Comparison of ENCODE assay signal across 13 mouse cellular contexts in genomic region chr3:98044768-98045368, GRCm38 (mm10). TPM values are rescaled to one million over a fixed set of nuclear protein-coding genes. Genes with fewer than 3 reads are reported as not detected.
DNase-seq lines count a peak whose midpoint lies in the region; ATAC-seq and TF ChIP-seq lines count a peak whose summit lies in the region.
"Had no signal": no experiment of that assay in that cellular context is flagged by ENCODE, and none has a peak within 500 bp of the region (broad histone marks: within the 10 kb centered on the region; RNA-seq: fewer than 3 reads in every experiment).

No protein-coding gene starts in this region.

- WGBS in liver, embryonic 12.5 days (ENCODE audit: insufficient replicate concordance) = 80% methylated on average over 4 of the region's 4 CpGs
- WGBS in kidney, embryonic 15.5 days = 73% methylated on average over 4 of the region's 4 CpGs
- WGBS in limb, embryonic 13.5 days = 65% methylated on average over 4 of the region's 4 CpGs
- WGBS in stomach, postnatal 0 days = 67% methylated on average over 4 of the region's 4 CpGs

- H3K36me3 ChIP-seq in liver, embryonic 12.5 days = no peaks in the 10 kb centered on the region
- no peaks in the 10 kb centered on the region for H3K36me3 ChIP-seq in kidney, embryonic 15.5 days
- H3K36me3 ChIP-seq in limb, embryonic 13.5 days = peaks cover 7% of the 10 kb centered on the region
- H3K36me3 ChIP-seq in stomach, postnatal 0 days (ENCODE audit: control insufficient read depth, insufficient read depth, low read length) = no peaks in the 10 kb centered on the region

- no peak overlapping the region for H3K4me2 ChIP-seq in liver, embryonic 12.5 days
- H3K4me2 ChIP-seq in kidney, embryonic 15.5 days = no peak overlapping the region
- H3K4me2 ChIP-seq in limb, embryonic 13.5 days (replicated peaks) = no peak overlapping the region
- H3K4me2 ChIP-seq in stomach, postnatal 0 days (replicated peaks; ENCODE audit: low read depth) = no peak overlapping the region

- DNase-seq in liver = no peak
- no peak for DNase-seq in stomach, postnatal 0 days (ENCODE audit: low spot score)
- no peak for DNase-seq in frontal cortex, adult 2 months (ENCODE audit: extremely low spot score in 1 of 2, low spot score in 1 of 2)
- DNase-seq in spleen, adult 12 weeks (ENCODE audit: low spot score) = no peak
- DNase-seq: adrenal gland, adult 8-10 months; heart, postnatal 4 days; thymus, postnatal 25 days had no signal

- H3K9me3 ChIP-seq in liver, embryonic 12.5 days (replicated peaks) = no peaks in the 10 kb centered on the region
- no peaks in the 10 kb centered on the region for H3K9me3 ChIP-seq in kidney, embryonic 15.5 days (replicated peaks)
- H3K9me3 ChIP-seq in limb, embryonic 13.5 days = no peaks in the 10 kb centered on the region
- H3K9me3 ChIP-seq in stomach, postnatal 0 days (ENCODE audit: control insufficient read depth, low read length) = no peaks in the 10 kb centered on the region

- no peak for TF ChIP-seq CTCF in stomach, postnatal 0 days (IDR thresholded peaks at IDR 0.05; ENCODE audit: low read depth)

- ATAC-seq in liver, embryonic 12.5 days = peak; percentile 22; the same call in 1 of the 2 replicates
- ATAC-seq in kidney, embryonic 15.5 days (replicated peaks; ENCODE audit: low FRiP score) = no peak
- ATAC-seq in limb, embryonic 13.5 days (ENCODE audit: low FRiP score, low read depth) = no peak
- peak; percentile 79 for ATAC-seq in stomach, postnatal 0 days (ENCODE audit: low FRiP score, low TSS enrichment)
- ATAC-seq: Patski had no signal

- no peaks in the 10 kb centered on the region for H3K27me3 ChIP-seq in liver, embryonic 12.5 days (replicated peaks)
- no peaks in the 10 kb centered on the region for H3K27me3 ChIP-seq in kidney, embryonic 15.5 days
- H3K27me3 ChIP-seq in limb, embryonic 13.5 days = no peaks in the 10 kb centered on the region
- H3K27me3 ChIP-seq in stomach, postnatal 0 days (ENCODE audit: control insufficient read depth, insufficient read depth, low read length) = no peaks in the 10 kb centered on the region
- H3K27me3 ChIP-seq: CH12.LX; megakaryocyte, embryonic 14.5 days; Patski had no signal

- no peak for TF ChIP-seq EP300 in stomach, postnatal 0 days (optimal IDR thresholded peaks at IDR 0.05)

- peak overlapping the region; percentile 10; the same call in 1 of the 2 replicates for H3K27ac ChIP-seq in liver, embryonic 12.5 days
- H3K27ac ChIP-seq in kidney, embryonic 15.5 days = peak overlapping the region; percentile 89
- H3K27ac ChIP-seq in limb, embryonic 13.5 days = peak overlapping the region; percentile 77
- H3K27ac ChIP-seq in stomach, postnatal 0 days (replicated peaks) = no peak overlapping the region

- no peak overlapping the region for H3K4me3 ChIP-seq in liver, embryonic 12.5 days
- no peak overlapping the region for H3K4me3 ChIP-seq in kidney, embryonic 15.5 days (replicated peaks)
- no peak overlapping the region for H3K4me3 ChIP-seq in limb, embryonic 13.5 days
- no peak overlapping the region for H3K4me3 ChIP-seq in stomach, postnatal 0 days (ENCODE audit: low read depth, low read length)
- H3K4me3 ChIP-seq: megakaryocyte, embryonic 14.5 days had no signal

- no peak overlapping the region for H3K9ac ChIP-seq in liver, embryonic 12.5 days
- H3K9ac ChIP-seq in kidney, embryonic 15.5 days = no peak overlapping the region
- peak overlapping the region; percentile 2; the same call in 1 of the 2 replicates for H3K9ac ChIP-seq in limb, embryonic 13.5 days
- no peak overlapping the region for H3K9ac ChIP-seq in stomach, postnatal 0 days (ENCODE audit: low read length)

- peaks cover 46% of the 10 kb centered on the region for H3K4me1 ChIP-seq in liver, embryonic 12.5 days
- peaks cover 85% of the 10 kb centered on the region for H3K4me1 ChIP-seq in kidney, embryonic 15.5 days
- peaks cover 81% of the 10 kb centered on the region for H3K4me1 ChIP-seq in limb, embryonic 13.5 days
- 0 out of 2 replicates have a peak, but pooled peaks cover 3% of the 10 kb centered on the region for H3K4me1 ChIP-seq in stomach, postnatal 0 days (replicated peaks; ENCODE audit: control insufficient read depth, insufficient read depth)

RNA-seq across cellular contexts. Expression of gene Notch2, which starts 31.5 kb away (rescaled TPM):
- 8.7 and 10.1 TPM in 2 replicates for polyA plus RNA-seq in liver, embryonic 12.5 days (2016; fragmentation: Nextera tagmentation; extraction: Ambion mirVana)
- 33.1 and 33.8 TPM in 2 replicates for polyA plus RNA-seq in kidney, embryonic 15.5 days (2015; fragmentation: Nextera tagmentation; extraction: Ambion mirVana)
- polyA plus RNA-seq in limb, embryonic 13.5 days (2015; fragmentation: Nextera tagmentation; extraction: Ambion mirVana) = 39.9 and 43.5 TPM in 2 replicates
- polyA plus RNA-seq in stomach, postnatal 0 days (2015; fragmentation: Nextera tagmentation; extraction: Ambion mirVana) = 10.6 TPM in 2 replicates
- polyA plus RNA-seq in frontal cortex, adult 2 months (2012; rRNA removed) = 12.4 and 14.5 TPM in 2 replicates

Comparison
In these comparisons a context has a peak if more than half of its experiments do, and no peak if none do; other contexts are left out.
1. ATAC-seq: peak in liver, embryonic 12.5 days (single experiment) and stomach, postnatal 0 days (single experiment); none in kidney, embryonic 15.5 days (single experiment) and limb, embryonic 13.5 days (single experiment).